In the genomic region with DNA sequence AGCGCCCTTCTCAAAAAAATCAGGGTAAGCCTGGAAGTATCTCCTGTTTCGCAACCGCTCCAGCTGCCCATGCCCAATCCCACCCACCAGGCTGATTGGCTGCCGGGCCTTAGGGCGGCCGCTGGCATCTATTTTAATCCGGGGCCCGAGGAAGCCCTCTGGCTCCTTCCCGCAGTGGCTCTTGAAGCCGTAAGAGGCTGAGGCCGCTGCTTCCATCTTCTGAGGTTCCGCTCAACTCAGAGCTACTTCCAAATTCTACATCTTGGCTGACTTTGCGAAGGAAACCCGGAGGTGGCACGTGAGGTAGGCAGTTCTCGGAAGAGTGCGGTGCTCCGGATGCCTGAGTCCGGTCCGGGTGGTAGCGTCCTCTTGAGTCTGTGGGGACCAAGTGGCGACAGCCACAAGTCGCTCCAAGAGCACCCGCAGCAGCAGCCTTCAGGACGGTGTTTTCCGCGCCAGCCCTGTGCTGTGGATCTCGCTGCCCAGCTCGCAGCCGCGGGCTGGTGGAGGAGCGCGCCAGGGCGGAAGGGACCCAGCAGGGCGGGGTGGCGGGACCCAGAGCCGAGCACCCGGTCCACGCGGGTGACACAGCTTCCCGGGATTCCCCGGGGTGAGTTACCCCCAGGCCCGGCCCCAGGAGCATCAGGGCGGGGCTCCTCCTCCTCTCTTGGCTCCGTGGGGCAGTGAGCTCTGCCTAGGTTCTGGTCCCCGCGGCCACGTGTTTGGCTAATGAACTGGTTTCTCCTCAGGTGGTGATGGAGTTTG, we compare ENCODE assay signal across 8 mouse cellular contexts. TPM values are rescaled to one million over a fixed set of nuclear protein-coding genes. Genes with fewer than 3 reads are reported as not detected.
DNase-seq lines count a peak whose midpoint lies in the region; ATAC-seq and TF ChIP-seq lines count a peak whose summit lies in the region.

TSS of gene Abcb1b (plus strand) at position 161 of the 765 bp plus-strand sequence.

- peak within 1 kb of the TSS; percentile 65 for H3K9ac ChIP-seq in hindbrain, embryonic 16.5 days (ENCODE audit: low read depth, low read length)

- H3K4me3 ChIP-seq in cortical plate, adult 2 months (ENCODE audit: insufficient read depth, low read length), result peak within 1 kb of the TSS; percentile 72
- peak within 1 kb of the TSS; percentile 70 for H3K4me3 ChIP-seq in hindbrain, embryonic 16.5 days (ENCODE audit: low read length)
- H3K4me3 ChIP-seq in left cerebral cortex, adult 2 months, result peak within 1 kb of the TSS; percentile 59

- intact Hi-C loops in left cerebral cortex, adult 2 months (cut with DNase I), result no loop called here

- peak; percentile 70 for DNase-seq in adipocyte (ENCODE audit: low spot score)
- DNase-seq in gastrocnemius, adult 8-10 months (ENCODE audit: low spot score in 2 of 2), result peak; percentile 47 to 63
- DNase-seq in left cerebral cortex, adult 2 months (ENCODE audit: extremely low spot score in 1 of 2, low spot score in 2 of 2), result peak; percentile 40 to 41
- peak; percentile 43 to 59 for DNase-seq in lung, postnatal 4 days
- DNase-seq in retina, postnatal 1 day, result peak; percentile 75
- peak; percentile 29 for DNase-seq in urinary bladder, adult 2 months (ENCODE audit: low spot score)

- TF ChIP-seq CTCF in cortical plate, adult 2 months (IDR thresholded peaks at IDR 0.05; ENCODE audit: extremely low read depth, insufficient read depth, low read length), result no peak
- no peak for TF ChIP-seq CTCF in left cerebral cortex, adult 2 months (IDR thresholded peaks at IDR 0.05)

- no peaks in the 10 kb centered on the region for H3K27me3 ChIP-seq in hindbrain, embryonic 16.5 days (replicated peaks; ENCODE audit: control insufficient read depth, insufficient read depth, low read length)

- peak; percentile 95 for ATAC-seq in hindbrain, embryonic 16.5 days

- H3K4me2 ChIP-seq in hindbrain, embryonic 16.5 days (ENCODE audit: low read length), result peak within 1 kb of the TSS; percentile 98

- H3K9me3 ChIP-seq in hindbrain, embryonic 16.5 days (ENCODE audit: control insufficient read depth, low read length), result no peaks in the 10 kb centered on the region

- H3K36me3 ChIP-seq in hindbrain, embryonic 16.5 days (ENCODE audit: control insufficient read depth, insufficient read depth, low read length), result no peaks in the 10 kb centered on the region

- WGBS in hindbrain, embryonic 16.5 days, result 0% methylated on average over 48 of the region's 48 CpGs

- peak within 1 kb of the TSS; percentile 3; the same call in 1 of the 2 replicates for H3K27ac ChIP-seq in cortical plate, adult 2 months (ENCODE audit: insufficient read depth, low read length)
- H3K27ac ChIP-seq in hindbrain, embryonic 16.5 days (ENCODE audit: low read depth, low read length), result no peak within 1 kb of the TSS
- no peak within 1 kb of the TSS for H3K27ac ChIP-seq in left cerebral cortex, adult 2 months

- peak; percentile 51 for TF ChIP-seq POLR2A in cortical plate, adult 2 months (IDR thresholded peaks at IDR 0.05; ENCODE audit: extremely low read depth, insufficient read depth, low read length)

- H3K4me1 ChIP-seq in cortical plate, adult 2 months (ENCODE audit: control insufficient read depth, insufficient read depth, low read length), result no peaks in the 10 kb centered on the region; the same call in 1 of the 2 replicates
- H3K4me1 ChIP-seq in hindbrain, embryonic 16.5 days (ENCODE audit: control insufficient read depth, insufficient read depth, low read depth, low read length), result peaks cover 3% of the 10 kb centered on the region

RNA-seq across cellular contexts. Expression of gene Abcb1b, which starts in this region (rescaled TPM):
- polyA plus RNA-seq in cortical plate, adult 2 months (2012; rRNA removed), result 2.9 and 3.5 TPM in 2 replicates
- total RNA-seq in gastrocnemius, adult 8-10 months (2022), result 1 to 10 TPM; 3.1 to 5.8 (median 4.8) TPM
- polyA plus RNA-seq in hindbrain, embryonic 16.5 days (2015; fragmentation: Nextera tagmentation; extraction: Ambion mirVana), result 0.59 and 0.96 TPM in 2 replicates
- total RNA-seq in left cerebral cortex, adult 2 months (2021), result 1 to 10 TPM; 2.5 to 3.1 TPM
- polyA plus RNA-seq in urinary bladder, adult 2 months (2012; rRNA removed), result 3.9 and 4.8 TPM in 2 replicates

Comparison
In these comparisons a context has a peak if more than half of its experiments do, and no peak if none do; other contexts are left out.
1. Peak in ATAC-seq, H3K4me3 ChIP-seq, H3K9ac ChIP-seq and H3K4me2 ChIP-seq in hindbrain, embryonic 16.5 days; RNA of the gene not detected or under 1 TPM.